Mouse (Mus musculus): ENCODE data around the gene Zdhhc1.

DNA sequence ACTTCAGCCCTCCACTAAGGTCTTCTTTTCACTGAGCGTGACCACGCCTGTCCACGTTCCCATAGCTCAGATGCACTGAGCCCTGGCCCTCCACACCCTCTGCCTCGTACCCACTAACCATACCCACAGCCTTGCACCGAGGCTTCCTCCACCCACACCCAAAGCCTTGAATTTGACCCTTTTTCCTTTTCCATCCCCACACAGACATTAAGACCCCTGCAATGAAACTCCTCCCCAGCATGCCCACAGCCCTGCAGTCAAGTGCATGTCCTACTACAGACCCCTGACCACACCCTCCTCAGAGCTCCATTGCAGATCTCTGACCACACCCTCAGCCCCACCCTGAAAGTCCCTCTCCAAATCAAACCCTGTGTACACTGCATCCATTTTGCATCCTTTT, 26.9 kb downstream of the Zdhhc1 start:
- TF ChIP-seq POLR2A (IDR thresholded peaks at IDR 0.05; ENCODE audit: insufficient read depth, low read depth, low read length) (no peak), CTCF (IDR thresholded peaks at IDR 0.05; ENCODE audit: insufficient read depth, low read depth, low read length) (no peak)

Data from olfactory bulb, adult 2 months (tissue).